Mouse (Mus musculus) spleen, postnatal 10 days (tissue): ENCODE measurements at regions not wholly inside any gene's neighbourhood (a gene's known extent, or its start where the extent isn't known, plus 50 kb on each side); places are given as distances from the start of the nearest gene placed in this dataset.

Experiments
- DNase-seq, 2 experiments: peaks; one replicate each; pipeline ENCODE4 v3.0.0; 2021 to 2022; ENCODE audit warnings: low spot score in 2 of 2

GRCm38 (mm10) chr2:178542032-178542431 lies 111.7 kb downstream of the Cdh26 start:
- peak; percentile 44 to 81 for DNase-seq

GRCm38 (mm10) chr2:178544411-178544810 lies 114.1 kb downstream of the Cdh26 start:
- no peak for DNase-seq

DNA sequence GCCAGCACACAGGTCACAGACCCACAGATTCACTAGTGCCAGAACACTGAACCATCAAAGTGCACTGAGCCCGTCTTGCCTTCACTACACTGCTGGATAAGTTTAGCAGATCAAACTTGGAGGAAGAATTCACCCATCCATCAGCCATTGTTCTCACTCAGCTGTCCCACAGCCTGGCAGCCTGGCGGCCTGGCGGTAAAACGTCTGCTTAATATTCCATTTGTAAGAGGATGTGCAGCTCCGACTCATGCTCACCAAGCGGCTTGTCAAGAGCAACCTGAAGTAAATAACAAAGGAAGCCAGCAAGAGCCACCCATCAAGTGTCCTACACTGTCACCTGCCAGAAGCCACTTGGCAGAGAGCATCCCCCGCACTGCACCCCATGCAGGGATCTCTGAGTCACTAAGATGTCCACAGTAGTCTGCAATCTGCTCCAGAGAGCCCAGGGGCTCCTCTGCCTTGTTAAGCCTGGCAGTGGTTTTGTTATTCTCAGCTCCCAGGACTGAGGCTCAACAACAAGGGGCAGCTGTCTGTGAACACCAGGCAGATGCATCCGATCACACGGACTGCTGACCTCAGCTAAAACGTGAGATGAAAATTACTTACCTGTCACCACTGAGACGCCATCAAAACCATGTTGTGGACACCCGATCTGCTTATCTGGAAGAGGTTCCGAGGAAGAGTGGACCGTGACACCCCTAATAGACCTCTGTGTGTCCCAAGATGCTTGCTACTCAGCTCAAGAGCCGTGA lies 115.4 kb downstream of the Cdh26 start:
- no peak for DNase-seq

- DNase-seq = peak in 1 of 2 experiments; percentile 31
Measured at GRCm38 (mm10) chr2:178546353-178546720, 116.0 kb downstream of the Cdh26 start.

- peak in 1 of 2 experiments; percentile 36 for DNase-seq
Measured at GRCm38 (mm10) chr2:178546888-178547287, 116.6 kb downstream of the Cdh26 start.

DNA sequence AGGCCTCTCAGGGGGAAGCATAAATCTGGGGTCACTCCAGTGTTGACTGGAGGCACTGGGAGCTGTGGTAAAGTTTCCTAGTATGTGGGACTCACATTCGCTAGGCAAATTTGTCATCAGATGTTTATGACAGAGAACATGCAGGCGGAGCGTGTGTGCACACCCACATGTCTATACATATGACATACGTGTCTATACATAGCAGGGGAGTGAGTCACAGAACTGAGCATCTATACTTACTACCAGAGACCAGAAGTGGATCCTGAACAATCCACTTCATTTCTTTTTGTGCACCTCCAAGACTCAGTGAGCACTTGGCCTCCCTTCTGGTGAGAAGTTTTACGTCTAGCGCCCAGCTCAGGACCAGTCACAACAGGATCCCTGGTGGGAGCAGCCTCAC lies 118.6 kb downstream of the Cdh26 start:
- no peak for DNase-seq

DNA sequence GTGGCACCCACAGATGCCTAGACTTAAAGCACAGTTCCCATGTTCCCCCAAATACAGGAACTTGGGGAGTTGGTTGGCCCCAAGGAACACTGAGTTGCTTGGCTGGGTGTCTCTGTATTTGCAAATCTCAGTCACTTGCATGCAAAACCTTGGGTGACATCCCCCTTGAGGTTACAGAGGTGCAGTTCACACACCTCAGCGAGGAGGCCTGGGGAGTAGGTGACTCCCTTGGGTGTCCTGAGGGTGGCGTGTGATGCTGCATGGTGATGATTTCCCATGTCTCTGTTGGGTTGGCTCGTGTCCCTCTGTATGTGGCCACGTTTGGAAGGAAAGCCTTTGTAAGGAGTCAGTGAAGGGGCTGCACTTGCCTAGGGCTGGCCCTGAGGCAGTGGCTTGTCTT lies 123.4 kb downstream of the Cdh26 start:
- DNase-seq = peak in 1 of 2 experiments; percentile 46

DNA sequence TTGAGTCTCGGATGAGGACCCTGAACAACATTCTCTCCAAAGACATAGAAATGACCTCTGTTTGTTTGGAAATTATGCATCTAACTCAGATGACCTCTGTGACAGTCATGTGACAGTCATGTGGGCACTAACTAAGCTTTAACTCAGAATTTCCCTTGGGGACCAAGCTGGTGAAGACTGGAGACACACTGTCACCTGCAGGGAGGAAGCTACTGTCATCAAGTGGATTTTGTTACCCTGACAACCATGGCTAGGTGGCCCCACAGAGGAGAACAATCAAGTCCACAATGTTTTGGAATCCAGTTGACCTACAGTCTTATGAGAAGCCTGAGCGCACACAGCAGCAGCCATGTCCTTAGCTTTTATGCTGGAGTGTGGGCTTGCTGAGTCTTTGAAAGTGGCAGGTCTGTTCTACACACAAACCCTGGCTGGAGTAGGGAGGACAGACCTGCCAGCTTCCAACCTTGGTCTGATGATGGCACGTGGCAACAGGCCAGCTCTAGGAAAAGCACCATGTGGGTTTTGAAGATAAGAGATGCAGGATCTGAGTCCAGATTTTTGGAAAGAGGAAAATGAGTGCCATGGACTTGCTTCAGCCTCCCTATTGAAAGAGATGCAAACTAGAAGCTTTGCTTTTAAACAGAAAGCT lies 125.5 kb downstream of the Cdh26 start:
- no peak for DNase-seq

GRCm38 (mm10) chr2:178557934-178558333 lies 127.6 kb downstream of the Cdh26 start:
- DNase-seq = peak in 1 of 2 experiments; percentile 34

DNA sequence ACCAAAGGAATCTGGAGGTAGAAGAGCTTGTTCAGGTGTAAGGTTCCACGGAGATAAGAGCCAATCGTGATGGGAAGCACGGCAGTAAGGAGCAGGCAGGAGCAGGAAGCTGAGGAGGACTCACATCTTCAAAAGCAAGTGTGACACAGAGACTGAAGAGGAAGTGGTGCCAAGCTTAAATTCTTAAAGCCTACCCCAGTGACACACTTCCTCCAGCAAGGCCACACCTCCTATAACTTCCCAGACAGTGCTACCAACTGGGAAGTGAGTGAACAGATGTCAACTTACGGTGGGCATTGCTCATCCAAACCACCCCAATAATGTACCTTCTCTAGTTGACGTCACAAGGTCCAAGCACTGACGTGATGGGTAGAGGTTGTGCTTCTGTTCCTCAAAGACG lies 133.0 kb downstream of the Cdh26 start:
- DNase-seq = no peak

- no peak for DNase-seq
Measured at GRCm38 (mm10) chr2:178565368-178565818, 135.1 kb downstream of the Cdh26 start.

DNA sequence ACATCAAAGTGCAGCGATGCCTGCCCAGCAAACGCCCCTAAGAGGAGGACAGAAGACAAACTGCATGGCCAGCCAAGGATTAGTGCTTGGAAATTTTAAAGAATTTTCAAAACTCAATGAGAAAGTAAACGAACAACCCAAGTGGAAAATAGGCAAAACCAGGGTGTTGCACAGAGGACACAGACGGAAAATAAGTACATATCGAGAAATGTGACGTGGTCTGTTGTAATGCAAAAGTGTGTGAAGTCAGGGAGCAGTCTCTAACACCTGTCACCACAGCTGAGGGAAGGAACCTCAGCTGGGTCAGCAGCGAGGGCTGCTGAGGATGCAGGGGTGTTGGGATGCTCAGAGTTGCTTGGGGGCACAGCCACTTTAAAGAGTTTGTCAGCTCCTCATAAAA lies 137.2 kb downstream of the Cdh26 start:
- no peak for DNase-seq

GRCm38 (mm10) chr2:178572301-178572700 lies 142.0 kb downstream of the Cdh26 start:
- DNase-seq = no peak

- DNase-seq = peak in 1 of 2 experiments; percentile 72
Measured at GRCm38 (mm10) chr2:178574859-178575258, 144.5 kb downstream of the Cdh26 start.

DNA sequence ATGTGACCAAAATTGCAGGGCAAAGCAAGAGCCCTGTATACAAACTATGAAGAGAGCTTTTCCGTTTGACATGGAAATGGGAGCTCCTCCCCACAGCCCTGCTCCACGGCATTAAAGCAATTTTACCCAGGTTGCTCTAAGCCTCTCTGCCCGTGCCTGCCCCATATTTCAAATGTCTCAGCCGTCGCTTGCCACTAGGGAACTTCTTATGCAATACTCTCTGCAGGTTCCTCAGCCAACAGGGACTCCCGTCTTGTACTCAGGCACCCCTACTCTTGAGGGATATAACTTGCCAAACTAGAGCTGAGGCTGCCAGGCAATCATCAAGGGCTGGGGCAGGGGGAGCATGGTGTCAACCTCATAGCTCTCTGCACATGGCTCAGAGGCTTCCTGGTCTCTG lies 145.1 kb downstream of the Cdh26 start:
- no peak for DNase-seq

- no peak for DNase-seq
Measured at GRCm38 (mm10) chr2:178576067-178576466, 145.7 kb downstream of the Cdh26 start.

GRCm38 (mm10) chr2:178579571-178579970 lies 149.2 kb downstream of the Cdh26 start:
- DNase-seq = no peak

- no peak for DNase-seq
Measured at GRCm38 (mm10) chr2:178581306-178581705, 151.0 kb downstream of the Cdh26 start.

- DNase-seq = no peak
Measured at GRCm38 (mm10) chr2:178584970-178585566, 154.7 kb downstream of the Cdh26 start.

DNA sequence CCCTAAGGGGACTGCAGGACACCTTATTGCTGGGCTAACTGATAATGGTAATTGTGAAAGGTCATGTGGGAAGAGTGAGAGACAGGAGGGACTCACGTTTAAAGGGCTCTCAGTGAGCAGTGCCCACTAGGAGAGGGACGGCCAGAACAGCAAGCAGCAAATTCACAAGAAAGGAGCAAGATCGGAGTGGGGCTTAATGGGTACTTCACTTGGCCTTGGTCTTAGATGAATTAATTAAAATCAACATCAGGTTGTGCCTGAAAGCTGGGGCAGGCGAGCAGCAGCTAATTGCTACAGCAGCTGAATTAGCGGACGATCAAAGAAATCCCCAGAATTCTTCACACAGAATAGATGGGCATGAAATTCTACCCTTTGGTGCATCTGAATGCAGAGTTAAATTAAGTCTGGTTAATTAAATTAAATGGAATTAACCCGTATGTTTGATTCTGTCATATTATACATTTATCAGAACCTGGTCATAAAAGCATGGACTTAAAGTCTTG lies 156.9 kb downstream of the Cdh26 start:
- no peak for DNase-seq

DNA sequence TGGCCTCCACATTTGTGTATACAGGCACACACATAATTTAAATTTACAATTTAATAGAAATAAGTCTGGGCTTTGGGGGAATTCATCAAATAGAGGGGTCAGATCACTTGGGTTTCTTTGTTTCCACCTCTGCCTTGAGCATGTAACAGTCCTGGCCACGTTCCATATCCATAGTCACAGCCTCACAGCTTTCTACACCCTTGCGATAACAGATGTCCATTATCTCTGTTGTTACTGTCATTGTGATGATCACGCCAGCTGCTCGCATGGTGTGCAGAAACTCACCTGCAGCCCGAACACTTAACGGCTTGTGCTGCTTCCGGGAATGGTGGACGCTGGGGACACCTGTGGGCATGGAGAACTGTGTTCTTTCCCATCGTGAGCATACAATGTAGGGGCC lies 163.4 kb downstream of the Cdh26 start:
- DNase-seq = no peak

GRCm38 (mm10) chr2:178594177-178594576 lies 163.8 kb downstream of the Cdh26 start:
- DNase-seq = no peak
